Mouse (Mus musculus): Measurements from ENCODE around the gene Slco2a1. TPM values are rescaled to one million over a fixed set of nuclear protein-coding genes. Genes with fewer than 3 reads are reported as not detected.

Gene Slco2a1
- polyA plus RNA-seq, 1 experiment from 2014 or later: 10.0 TPM

DNA sequence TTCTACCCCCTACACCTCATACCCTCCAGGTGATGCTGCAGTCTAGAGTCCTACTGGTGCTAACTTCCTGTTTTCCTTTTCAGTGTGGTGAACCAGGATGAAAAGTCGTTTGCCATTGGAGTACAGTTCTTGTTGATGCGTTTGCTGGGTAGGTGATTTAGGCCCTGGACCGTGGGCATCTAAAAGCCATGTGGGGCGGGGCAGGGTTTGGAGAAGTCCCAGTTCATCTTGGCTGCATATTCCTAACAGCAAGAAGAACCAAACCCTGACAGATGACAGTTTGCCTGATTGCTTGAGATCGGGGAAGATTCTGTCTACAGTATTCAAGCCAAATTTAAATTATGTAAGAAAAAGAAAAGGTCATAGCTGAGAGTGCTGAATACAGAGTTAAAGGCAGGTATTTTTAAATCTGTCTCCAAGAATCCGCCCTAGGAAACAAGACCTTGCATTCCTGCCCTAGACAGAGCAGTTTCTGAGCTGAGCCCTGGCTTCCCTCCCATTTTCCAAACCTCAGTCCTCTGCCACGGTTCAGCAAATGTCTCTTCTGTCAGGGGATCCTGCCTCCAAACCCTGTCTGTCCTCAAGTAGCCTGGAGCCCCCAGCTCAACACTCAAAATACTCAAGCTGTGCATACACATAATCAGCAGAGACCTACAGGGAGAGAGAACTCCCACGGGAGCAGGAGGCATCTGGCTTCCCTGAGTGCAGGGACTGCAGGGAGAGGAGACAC, 93.9 kb downstream of the Slco2a1 start:
- no peak for DNase-seq (ENCODE audit: low spot score)

DNA sequence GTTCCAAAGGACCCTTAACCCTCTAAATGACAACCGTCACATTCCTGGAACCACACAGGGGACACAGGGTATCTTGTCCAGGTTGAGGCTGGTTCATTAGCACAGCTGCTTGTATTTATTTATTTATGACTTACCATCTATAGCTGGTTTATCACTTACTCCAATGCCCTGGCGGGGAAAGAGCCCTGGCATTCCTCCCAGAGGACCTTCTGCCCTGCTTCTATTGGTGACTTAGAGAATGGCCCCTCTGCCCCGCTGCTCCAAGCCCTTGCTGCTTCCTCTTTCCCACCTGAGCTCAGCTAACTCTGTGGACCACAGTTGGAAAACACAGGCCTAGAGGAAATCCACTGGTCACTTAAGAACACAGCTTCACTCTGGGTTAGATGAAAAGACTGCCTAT, 94.9 kb downstream of the Slco2a1 start:
- DNase-seq (ENCODE audit: low spot score): no peak

DNA sequence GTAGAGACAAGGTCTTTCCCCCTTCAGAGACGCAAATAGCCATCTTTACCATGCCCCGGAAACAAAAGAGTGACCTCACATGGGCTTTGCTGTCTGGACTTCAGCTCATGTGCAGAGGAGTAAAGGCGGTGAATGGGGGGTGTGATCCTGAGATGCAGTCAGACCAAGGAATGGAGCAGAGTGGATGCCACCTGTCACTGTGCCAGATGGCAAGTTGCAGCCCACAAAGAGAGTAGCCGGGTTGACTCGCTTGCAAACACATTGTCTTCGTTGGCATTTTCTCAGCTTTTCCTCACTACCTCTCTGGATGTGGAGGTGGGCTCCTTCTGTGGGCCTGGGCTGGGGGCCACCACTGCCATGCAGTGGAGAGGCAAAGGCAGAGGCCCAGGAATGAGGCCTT, 98.2 kb downstream of the Slco2a1 start:
- no peak for DNase-seq (ENCODE audit: low spot score)

DNA sequence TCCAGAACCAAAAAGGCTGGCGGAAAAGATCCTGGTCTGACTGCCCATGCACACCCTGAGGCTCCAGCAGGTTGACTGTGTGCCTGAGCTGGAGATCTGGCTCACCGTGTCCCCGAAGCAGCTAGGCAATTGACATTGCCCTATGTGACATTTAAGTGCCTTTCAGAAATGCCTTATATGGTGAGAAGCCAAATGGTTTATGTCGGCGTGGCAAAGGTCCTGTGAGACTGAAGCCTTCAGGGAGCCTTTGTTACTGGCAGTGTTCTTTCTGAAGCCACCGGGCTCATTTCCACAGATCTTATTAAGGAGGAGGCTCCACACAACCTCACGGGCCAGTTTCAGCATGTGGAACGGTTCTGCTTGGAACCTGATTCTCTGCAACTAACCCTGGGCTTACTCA, 98.8 kb downstream of the Slco2a1 start:
- DNase-seq (ENCODE audit: low spot score): no peak

DNA sequence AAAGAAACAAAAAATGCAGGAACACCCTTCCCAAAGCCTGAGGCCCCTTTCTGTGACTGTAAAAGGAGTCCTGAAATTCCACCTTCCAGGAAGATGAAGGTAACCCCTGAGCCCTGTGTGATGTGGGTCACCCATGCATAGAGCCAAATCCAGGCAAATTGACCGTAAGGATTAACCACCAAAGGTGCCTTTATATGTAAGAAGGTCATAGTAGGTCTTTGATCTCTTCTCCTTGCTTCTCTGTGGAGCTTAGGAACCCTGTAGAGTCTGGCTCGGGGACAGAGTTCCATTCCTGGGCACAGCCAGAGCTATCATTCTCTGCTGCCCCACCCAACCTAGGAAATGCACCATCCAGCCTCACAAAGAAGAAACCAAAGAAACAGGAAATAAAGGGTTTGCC, 100.1 kb downstream of the Slco2a1 start:
- no peak for DNase-seq (ENCODE audit: low spot score)

DNA sequence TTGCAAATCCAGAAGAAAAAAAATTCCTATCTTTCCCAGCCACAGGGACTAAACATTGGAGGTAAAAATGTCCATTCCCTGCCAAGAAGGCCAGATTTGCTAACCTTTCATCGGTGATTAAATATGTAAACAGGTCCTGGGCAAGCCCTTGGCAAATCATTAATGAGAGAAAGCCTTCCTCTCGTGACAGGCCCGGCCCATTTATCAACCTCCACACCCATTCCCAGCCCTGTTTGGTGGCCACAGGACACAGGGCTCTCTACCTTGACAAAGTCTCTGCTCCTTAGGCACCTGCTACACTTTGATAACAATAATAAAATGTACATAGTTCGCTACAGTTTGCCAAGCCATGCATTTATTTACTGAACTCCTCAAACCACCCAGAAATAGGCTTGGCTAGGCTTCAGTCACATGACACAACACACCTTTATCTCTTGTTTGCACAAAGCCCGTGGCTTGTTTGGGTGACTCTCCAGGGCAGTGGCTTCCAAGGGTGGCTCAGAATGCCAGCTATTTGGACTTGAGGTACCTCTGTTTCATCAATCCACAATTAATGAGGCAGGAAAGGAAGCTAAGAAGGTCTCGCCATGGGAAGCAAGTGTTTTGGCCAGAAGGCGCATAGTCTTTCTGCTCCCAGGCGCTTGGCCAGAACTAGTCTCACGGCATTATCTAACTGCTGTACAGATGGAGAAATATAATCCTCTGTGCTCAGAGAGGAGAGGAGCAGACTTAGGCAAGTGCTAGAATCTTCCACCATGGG, 101.8 kb downstream of the Slco2a1 start:
- DNase-seq (ENCODE audit: low spot score): no peak

DNA sequence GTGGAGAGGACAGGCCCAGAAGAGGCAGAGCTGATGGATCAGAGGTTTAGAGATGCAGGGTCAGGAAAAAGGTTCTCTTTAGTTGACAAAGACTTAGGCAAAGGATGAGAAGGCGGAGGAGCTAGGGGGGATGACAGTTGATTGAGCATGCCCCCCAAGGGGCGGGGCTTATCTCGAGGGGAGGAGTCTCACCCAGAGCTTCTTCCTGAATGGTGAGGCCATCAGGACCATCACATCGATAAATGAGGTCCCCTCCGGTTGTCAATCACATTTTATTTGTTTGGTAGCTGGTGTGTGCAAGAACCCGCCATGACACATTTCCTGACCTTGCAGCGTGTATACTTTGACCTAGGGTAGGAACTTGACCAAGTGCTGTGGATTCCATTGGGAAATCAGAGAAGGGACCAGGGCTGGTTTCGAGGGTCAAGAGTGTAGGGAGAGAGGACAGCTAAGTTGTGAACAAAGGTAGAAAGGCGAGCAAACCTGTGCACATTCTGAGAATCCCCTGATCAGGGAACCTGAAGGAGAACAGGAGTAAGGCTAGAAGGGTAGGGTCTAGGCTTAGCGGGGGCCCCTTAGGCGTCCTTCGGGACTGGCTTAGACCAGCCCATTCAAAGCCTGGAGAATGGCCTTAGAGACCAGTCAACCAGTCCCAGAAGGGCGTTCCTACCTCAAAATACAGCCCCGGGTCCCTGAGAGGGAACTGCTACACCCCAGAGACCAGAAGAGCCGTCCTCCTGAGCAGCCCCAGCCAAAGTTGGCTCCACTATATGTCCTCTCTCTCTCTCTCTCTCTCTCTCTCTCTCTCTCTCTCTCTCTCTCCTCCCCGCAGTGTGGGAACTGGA, 102.7 kb downstream of the Slco2a1 start:
- DNase-seq (ENCODE audit: low spot score): no peak

DNA sequence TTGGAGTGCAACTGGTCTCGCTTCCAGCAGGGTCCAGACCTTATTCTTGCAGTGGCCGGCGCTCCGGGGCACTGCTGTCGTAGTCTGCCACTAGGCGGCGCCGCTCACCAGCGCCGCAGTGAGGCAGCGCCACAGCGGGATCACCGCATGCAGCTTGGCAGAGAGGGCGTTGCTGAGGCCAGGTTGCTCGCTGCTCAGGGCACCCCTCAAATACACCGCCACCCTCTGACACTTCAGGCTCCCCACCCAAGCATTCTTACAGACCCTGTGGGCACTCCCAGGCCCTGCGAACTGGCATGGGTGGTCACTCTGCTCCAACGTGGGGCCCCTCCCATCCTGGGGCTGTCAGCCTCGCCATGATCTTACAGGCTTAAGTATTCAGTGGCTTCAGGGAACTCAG, 103.7 kb downstream of the Slco2a1 start:
- DNase-seq (ENCODE audit: low spot score): peak; percentile 78

DNA sequence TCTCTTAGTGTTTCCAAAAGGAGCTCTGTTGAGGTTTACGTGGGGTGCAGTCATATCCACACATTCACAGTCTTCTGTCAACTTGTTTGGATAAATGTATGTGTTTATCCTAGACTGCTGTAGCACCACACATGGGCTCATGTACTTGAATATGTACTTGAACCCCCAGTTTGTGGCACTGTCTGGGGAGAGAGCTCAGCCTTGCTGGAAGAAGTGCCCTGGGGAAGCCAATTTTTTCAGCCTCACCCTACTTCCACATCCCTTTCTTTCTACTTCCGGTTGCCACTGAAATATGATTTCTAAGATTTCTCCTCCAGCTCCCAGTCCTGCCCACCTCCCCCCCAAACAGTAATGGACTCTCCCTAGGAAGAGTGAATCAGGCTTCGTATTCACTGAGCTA, 105.2 kb downstream of the Slco2a1 start:
- no peak for DNase-seq (ENCODE audit: low spot score)

DNA sequence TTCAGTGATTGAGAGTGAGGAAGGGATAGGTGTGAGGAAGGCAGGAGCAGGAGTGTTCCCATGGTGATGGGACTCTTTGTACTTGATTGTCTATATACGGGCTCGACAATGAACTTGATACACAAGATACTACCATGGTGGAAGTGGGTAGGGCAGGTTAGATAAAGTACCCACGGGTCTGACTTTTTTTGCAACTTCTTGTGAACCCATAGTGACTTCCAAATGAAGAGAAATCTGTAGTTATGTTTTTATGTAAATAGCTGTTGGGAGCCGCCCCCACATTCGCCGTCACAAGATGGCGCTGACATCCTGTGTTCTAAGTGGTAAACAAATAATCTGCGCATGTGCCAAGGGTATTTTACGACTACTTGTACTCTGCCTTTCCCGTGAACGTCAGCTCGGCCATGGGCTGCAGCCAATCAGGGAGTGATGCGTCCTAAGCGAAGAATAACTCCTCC, 119.9 kb downstream of the Slco2a1 start:
- DNase-seq (ENCODE audit: low spot score): peak; percentile 72

DNA sequence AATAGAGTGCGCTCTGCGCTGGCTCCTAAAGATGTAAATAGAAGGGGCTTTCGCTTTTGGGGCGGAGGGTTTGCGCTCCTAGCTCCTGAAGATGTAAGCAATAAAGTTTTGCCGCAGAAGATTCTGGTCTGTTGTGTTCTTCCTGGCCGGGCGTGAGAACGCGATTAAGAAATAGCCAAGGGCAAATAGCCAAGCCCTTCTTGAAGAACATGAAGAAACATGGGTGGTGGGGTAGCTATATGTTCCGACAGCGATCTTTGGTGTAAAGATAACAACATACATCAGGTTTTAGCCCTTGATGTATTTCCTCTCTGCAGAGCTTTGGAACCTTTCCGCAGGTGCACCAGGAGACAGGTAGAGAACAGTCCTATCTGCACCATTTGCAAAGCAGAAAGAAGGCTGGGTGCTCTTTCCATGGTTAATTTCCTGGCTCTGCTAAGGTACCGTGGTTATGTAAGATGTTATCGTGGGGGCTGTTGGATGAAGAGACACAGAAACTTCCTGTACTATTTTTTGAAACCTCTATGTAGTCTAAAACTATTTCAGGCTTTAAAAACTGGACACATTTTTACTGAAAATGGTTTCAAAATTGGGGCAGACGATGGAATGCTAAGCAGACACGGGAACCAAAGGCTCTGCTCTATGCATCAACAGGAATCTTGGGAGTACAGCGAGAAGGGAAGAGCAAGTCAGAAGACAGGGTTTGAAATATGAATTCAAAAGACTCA, 120.6 kb downstream of the Slco2a1 start:
- peak; percentile 43 for DNase-seq (ENCODE audit: low spot score)

DNA sequence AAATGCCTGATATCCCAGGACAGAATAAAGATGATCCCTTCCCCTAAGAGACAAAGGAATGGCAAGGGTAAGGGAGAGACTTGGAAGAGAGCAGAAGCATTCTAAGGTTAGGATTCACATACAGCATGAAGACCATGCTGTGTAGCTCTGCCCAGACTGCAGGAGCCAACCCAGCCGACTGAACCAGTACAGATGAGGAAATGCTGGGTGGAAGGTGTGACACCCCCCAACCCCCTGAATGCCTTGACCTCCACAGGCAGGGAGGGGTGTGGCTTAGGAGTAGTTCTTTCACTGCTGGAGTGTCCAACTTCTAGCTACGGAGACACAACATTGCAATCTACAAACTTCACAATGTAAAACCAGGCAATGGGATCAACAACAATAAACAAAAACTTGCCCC, 121.4 kb downstream of the Slco2a1 start:
- DNase-seq (ENCODE audit: low spot score): no peak

DNA sequence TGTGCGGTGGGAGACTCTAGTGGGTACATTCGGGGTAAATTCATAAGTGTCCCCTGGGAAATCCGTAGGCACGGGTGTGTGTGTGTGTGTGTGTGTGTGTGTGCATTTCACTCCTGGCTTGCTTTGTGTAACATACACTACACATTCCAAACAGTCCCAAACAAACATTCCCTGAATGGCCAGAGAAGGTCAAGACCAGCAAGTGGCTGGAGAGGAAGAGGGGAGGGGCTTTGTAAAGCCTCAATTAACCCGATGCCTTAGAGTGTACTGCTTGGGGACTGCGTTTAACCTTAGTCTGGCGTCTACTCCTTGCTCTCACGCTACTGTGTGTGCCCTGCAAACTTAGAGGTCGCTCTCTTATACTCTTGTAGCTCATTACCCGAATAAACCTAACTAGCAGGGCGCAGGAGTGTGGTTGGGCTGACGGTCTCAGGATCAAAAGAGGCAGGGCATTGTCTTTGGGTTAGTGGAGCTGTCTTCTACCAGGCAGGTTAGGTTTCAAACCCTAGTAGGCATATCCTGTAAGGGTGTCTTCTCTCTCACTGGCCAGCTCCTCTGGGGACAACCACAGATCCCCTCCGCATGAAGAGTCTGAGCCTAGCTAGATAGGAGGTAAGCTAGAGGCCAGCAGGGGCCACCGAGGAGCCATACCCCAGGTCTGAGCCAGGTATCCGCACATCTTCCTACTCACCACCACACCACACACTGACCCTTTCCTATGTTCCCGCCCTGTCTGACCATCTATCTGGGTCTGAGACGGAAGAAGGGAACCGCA, 122.4 kb downstream of the Slco2a1 start:
- DNase-seq (ENCODE audit: low spot score): peak; percentile 21

DNA sequence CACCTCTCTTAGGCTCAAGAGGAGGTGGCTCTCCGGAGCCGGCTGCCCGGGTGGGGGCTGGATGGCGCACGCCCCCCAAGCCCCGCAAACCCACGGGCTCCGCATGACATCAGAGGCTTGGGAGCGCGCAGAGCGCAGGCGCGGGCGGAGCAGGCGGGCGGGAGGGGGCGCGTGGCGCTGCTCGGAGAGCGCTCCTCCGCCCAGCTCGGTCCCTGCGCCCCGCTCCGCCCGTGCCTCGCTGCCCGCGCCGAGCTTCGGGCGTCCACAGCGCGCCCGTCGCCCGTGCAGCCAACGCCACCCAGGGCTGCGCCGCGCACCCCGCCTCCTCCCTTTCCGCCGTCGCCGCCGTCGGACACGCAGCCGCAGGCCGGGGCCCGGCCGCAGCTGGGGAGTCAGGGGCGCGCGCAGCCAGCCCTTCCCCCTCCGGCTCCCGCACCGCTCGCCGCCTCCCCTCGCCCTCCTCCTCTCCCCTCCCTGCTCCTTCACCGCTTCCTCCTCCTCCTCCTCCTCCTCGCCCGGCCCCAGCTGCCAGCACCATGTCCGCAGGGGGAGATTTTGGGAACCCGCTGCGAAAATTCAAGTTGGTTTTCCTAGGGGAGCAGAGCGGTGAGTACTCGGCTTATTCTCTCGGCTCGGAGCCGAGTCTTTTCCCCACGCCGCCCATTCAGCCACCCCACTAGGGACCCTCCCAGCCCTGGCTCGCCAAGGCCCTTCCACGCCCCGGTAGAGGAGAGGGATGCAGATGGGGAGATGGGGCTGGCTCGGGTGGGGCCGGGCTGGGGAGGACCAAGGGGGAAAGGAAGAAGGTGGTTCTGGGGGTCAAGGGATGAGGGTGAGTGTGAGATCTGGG, 123.3 kb downstream of the Slco2a1 start, which contains the start of gene Rab6b:
TSS of gene Rab6b (plus strand) at position 167 of the 850 bp plus-strand sequence.
- DNase-seq (ENCODE audit: low spot score): peak; percentile 74

DNA sequence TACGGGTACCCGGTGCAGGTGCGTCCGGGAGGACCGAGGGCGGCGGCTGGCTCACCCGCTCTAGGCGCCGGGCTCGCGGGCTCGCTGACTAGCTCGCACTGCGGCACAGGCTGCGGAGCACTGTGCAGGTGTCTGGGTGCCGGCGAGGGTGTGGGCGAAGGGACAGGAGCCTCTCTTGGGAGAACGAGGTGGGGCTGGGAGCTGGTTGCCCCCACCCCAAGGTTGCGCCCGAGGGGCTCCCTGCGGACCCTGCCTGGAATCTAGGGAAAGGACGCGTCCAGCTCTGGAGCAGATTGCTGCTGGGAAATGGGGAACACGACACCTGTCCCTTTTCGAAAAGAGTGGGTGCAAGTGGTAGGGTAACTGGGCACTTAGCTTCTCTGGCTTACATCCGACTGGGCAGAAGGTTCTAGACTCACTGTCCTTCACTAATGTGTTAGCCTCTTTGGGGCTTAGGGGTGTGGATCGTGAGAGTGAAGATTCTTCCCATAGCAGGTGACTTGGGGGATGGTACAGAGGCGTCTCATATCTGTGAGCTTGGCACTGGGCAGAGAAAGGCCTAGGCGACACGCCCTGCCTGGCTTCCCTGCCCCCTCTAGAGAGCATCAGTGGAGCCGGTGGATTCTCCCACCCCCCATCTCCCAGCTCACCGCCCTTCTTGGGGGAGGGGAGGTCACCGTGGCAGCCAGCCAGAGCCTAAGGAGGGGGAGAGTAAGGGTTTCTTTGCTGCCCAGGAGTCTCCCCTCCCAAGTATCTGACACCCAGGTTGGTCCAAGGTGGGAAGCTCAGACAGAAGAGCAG, 124.2 kb downstream of the Slco2a1 start:
- no peak for DNase-seq (ENCODE audit: low spot score)

DNA sequence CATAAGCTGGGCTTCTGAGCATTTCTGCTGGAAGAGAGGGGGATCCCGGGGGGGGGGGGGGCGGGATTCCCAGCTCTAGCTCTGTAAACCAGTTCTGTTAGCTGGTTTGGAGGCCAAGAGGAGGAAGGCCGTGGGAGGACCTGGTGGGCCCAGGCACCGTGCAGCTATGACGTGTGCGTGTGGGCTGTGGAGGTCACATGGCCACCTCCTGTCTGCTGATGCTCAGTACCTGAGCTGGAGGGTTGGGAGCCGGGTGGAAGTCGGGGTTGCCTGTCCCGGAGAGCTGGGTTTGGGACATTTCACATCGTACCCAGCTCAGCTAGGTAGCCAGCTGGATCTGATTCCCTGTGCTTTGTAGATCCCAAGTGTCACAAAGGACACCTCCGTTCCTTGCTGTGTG, 124.8 kb downstream of the Slco2a1 start:
- DNase-seq (ENCODE audit: low spot score): no peak

DNA sequence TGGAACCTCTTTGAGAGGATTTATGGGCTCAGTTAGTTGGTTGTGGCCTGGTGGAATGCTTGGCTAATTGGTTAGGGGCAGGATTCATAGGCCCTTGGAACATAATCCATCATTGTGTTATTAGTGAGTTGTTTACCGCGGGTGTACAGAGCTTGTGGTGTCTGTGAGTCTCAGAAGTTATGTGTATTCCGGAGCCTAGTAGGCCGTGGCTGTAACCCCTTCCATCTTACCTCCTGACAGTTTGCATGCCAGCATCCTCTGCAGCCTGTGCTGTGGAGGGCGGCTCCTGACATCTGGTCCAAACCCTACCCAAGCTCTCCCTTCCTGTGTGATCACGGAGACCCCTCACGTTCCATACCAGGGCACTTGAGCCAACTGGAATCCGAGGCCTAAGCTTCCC, 125.8 kb downstream of the Slco2a1 start:
- no peak for DNase-seq (ENCODE audit: low spot score)

DNA sequence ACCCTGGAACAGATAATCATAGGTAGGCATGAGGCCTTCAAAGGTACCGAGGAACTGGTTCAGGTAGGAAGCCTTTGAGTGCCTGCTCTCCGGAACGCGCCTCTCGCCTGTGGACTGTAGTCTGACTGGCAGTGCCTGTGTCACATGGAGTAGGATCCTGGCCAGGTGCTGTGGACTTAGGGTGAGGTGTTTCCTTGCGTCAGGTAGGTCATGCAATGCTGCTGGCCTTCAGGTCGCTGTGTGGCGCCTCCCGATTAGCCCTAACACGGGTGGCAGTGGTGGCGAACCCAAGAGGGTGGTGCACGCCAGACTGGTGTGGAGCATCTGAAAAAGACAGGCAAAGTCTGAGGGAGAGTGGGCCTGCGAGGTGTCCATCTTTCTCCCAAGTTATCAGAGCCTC, 126.4 kb downstream of the Slco2a1 start:
- DNase-seq (ENCODE audit: low spot score): no peak

DNA sequence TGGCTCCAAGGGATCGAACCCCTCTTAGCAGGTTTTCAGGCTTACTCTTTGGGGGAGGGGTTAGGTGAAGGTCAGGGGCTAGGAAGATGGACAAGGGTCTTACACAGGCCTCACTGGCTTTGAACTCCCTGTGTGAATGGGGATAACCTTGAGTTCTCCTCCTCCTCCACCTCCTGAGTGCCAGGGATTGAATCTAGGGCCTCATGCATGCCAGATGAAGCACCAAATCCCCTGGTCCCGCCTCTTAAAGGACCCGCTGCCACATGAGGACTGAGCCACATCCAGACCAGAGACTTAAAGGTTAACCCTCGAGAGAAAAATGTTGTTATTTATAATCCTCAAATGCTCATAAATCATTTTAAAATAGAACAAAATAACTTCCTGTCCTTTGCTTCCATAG, 128.4 kb downstream of the Slco2a1 start:
- no peak for DNase-seq (ENCODE audit: low spot score)

All from thymus, postnatal 0 days (tissue).